Mouse (Mus musculus) forebrain, embryonic 14.5 days (tissue): Measurements from ENCODE around the gene Gabarap. TPM values are rescaled to one million over a fixed set of nuclear protein-coding genes. Genes with fewer than 3 reads are reported as not detected.
A peak's percentile ranks its signal among the peaks of the same experiment; 100 is the strongest.
"Not testable (repeated sequence)": the region's sequence is repeated elsewhere in the genome, so short reads cannot be mapped to it uniquely, and the experiment has no call there.

Source experiments
- ATAC-seq: fragments of 200-750 bp; cut with Nextera tagmentation; 2 replicates; pipeline ENCODE4 v1.8.0; 2017; ENCODE audit warnings: mild to moderate bottlenecking, moderate library complexity
- DNase-seq: peaks from one replicate; pipeline ENCODE4 v3.0.0-alpha.2; 2015; ENCODE audit warnings: low spot score
- H3K27ac ChIP-seq: fragments of 300-500 bp; sonication (generic); 2 replicates; pipeline ENCODE4 v1.5.1; 2014; ENCODE audit warnings: low read depth, mild to moderate bottlenecking, control low read depth, low read length, moderate library complexity
- H3K27me3 ChIP-seq: fragments of 300-500 bp; sonication (generic); replicated peaks from 2 replicates; pipeline ENCODE4 v1.6.1; 2014; ENCODE audit warnings: low read length, control low read depth, mixed read lengths; ENCODE audit not compliant: control insufficient read depth, insufficient read depth
- H3K36me3 ChIP-seq: fragments of 300-500 bp; sonication (generic); 2 replicates; pipeline ENCODE4 v1.6.1; 2014; ENCODE audit warnings: low read length, control low read depth; ENCODE audit not compliant: control insufficient read depth, insufficient read depth
- H3K4me1 ChIP-seq: fragments of 300-500 bp; sonication (generic); 2 replicates; pipeline ENCODE4 v1.6.1; 2014; ENCODE audit warnings: antibody characterized with exemption, low read length, control low read depth; ENCODE audit not compliant: control insufficient read depth, insufficient read depth
- H3K4me2 ChIP-seq: fragments of 300-500 bp; sonication (generic); 2 replicates; pipeline ENCODE4 v1.6.1; 2014; ENCODE audit warnings: mild to moderate bottlenecking, control low read depth, low read length
- H3K4me3 ChIP-seq: fragments of 300-500 bp; sonication (generic); 2 replicates; pipeline ENCODE4 v1.5.1; 2014; ENCODE audit warnings: low read depth, low read length, control low read depth
- H3K9ac ChIP-seq: fragments of 300-500 bp; sonication (generic); 2 replicates; pipeline ENCODE4 v1.6.1; 2014; ENCODE audit warnings: mild to moderate bottlenecking, low read length, control low read depth, moderate library complexity
- H3K9me3 ChIP-seq: fragments of 300-500 bp; sonication (generic); replicated peaks from 2 replicates; pipeline ENCODE4 v1.6.1; 2016; ENCODE audit warnings: low read length, control low read depth, mixed read lengths; ENCODE audit not compliant: control insufficient read depth
- WGBS: fragments of 180-500 bp; shearing (Covaris S2); extraction: QIAGEN DNeasy Blood & Tissue Kit; methylation state at CpG from one replicate; pipeline ENCODE4 v1.1.7; 2014; 5-methylcytosine and 5-hydroxymethylcytosine counted together
- polyA plus RNA-seq: library from polyadenylated mRNA; unstranded; fragments of >200 nt; fragmentation: Nextera tagmentation; extraction: Ambion mirVana; gene quantifications from 2 replicates; pipeline ENCODE4 v1.2.1, GENCODE M21; 2014

Gene Gabarap
- polyA plus RNA-seq, 1 experiment from 2014 or later = 779 TPM

DNA sequence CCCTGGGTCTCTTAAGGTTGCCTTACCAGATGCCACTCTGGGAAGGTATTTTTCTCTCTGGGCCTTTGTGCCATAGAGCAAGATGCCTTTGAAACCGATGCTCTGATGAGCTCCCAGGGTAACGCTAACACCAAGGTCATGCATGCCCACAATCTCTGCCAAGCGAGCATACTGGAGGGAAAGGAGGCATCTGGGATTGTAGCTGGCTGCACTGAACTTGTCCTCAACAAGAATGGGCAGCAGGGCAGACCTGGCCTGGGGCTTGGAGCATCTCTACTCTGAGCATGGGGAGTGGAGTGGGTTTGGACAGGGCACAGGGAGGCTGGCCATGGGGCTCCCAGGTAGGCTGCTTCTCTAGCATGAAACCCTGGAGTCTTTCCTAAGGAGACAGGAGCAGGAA, 22.5 kb downstream of the Gabarap start:
- no peak for ATAC-seq
- Histone ChIP-seq H3K36me3 (peaks cover 57% of the 10 kb centered on the region), H3K4me1 (peaks cover 11% of the 10 kb centered on the region), H3K9me3 (no peaks in the 10 kb centered on the region), H3K27me3 (no peaks in the 10 kb centered on the region), H3K9ac (no peak overlapping the region), H3K4me3 (no peak overlapping the region), H3K27ac (no peak overlapping the region), H3K4me2 (no peak overlapping the region)
- no peak for DNase-seq
- 80% methylated on average over 3 of the region's 3 CpGs for WGBS

DNA sequence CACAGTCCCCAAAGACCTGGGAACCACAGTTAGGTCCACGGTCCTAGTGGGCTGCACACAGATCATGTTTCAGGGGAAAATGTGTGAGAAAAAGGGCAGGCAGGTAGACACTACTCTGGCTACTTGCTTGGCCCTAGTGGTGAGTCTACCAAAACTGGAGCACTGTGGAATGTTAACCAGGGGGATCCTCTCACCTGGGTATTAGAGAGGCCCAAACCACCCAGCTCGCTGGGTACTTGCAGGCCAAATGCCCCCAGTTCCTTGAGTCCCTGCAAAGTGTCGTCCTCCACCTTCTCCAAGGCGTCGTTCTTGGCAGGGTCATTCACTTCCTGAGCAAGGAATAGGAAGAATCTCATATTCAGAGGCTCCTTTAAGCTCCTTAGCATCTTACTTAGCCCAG, 23.1 kb downstream of the Gabarap start:
- H3K4me3 ChIP-seq = no peak overlapping the region
- H3K27me3 ChIP-seq = no peaks in the 10 kb centered on the region
- H3K9ac ChIP-seq = no peak overlapping the region
- no peak overlapping the region for H3K27ac ChIP-seq
- ATAC-seq (no peak), DNase-seq (no peak)
- H3K4me1 ChIP-seq = peaks cover 12% of the 10 kb centered on the region
- 65% methylated on average over 5 of the region's 5 CpGs for WGBS
- no peaks in the 10 kb centered on the region for H3K9me3 ChIP-seq
- no peak overlapping the region for H3K4me2 ChIP-seq
- peaks cover 50% of the 10 kb centered on the region for H3K36me3 ChIP-seq

DNA sequence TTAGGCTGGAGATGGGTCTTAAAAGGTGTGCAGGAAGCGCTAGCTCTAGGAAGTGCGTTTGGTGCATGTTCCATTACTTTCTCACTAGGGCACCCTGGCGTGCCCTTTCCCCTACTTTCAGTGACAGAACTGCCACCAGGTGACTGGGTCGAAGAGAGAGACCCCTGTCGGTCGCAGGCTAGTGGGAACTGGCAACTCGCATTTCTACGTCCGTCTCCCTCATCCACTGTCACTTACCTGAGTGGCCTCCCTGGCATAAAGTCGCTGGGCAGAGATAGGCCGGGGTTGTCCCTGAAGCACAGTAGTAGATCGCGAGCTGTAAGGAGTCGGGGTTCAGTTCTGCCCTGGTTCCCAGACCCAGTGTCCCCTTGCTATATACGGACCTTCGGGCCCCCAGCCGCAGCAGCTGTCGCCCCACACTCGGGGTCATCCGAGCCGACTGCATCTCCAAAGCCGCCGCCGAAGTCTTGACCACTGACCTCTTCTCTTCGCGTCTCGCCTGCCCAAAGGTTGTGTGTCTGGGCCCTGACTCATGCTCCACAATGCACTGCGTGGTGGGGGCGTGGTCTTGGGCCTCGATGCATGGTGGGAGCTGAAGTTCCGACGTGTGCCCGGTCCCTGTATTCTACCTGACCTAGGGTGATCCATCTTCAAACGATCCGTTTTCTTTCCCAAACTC, 24.1 kb downstream of the Gabarap start, which contains the start of gene Acadvl:
Gene Acadvl (minus strand): TSS at position 532 of the 679 bp plus-strand sequence.
- Histone ChIP-seq H3K27ac (peak within 1 kb of the TSS; percentile 29; the same call in 1 of the 2 replicates), H3K9me3 (no peaks in the 10 kb centered on the region)
- WGBS = under 1% methylated on average over 35 of the region's 35 CpGs

DNA sequence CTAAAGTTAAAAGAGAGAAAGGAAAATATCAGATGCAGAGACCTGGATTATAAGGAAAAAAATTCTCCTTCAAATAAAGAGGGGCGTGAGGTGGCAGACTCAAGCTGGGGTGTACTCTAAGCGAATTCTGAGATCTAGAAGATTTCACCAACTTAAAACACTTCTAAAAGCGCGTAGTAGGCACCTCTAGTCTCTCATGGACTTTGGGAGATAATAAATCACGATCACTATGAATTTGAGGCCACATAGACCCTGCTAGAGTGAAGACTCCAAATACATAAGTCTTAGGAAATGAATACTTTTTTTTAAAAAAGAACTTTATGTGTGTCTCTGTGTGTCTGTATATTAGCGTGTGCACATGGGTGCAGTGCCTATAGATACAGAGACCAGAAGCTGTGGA, 24.7 kb downstream of the Gabarap start:
- 64% methylated on average over 6 of the region's 6 CpGs for WGBS
- H3K9me3 ChIP-seq = no peaks in the 10 kb centered on the region
- no peak for DNase-seq
- H3K4me2 ChIP-seq = peak overlapping the region; percentile 80
- no peak for ATAC-seq
- peak overlapping the region; percentile 45; the same call in 1 of the 2 replicates for H3K4me3 ChIP-seq
- peak overlapping the region; percentile 75 for H3K9ac ChIP-seq
- peaks cover 27% of the 10 kb centered on the region for H3K4me1 ChIP-seq
- H3K36me3 ChIP-seq = peaks cover 34% of the 10 kb centered on the region
- no peaks in the 10 kb centered on the region for H3K27me3 ChIP-seq
- H3K27ac ChIP-seq = no peak overlapping the region

More for the DNA sequence above, 24.1 kb downstream of the Gabarap start, which contains the start of gene Acadvl:
- Histone ChIP-seq H3K27me3 (no peaks in the 10 kb centered on the region), H3K9ac (peak within 1 kb of the TSS; percentile 75), H3K4me3 (peak within 1 kb of the TSS; percentile 45), H3K36me3 (peaks cover 41% of the 10 kb centered on the region), H3K4me1 (peaks cover 22% of the 10 kb centered on the region), H3K4me2 (peak within 1 kb of the TSS; percentile 80)
- peak; percentile 89 for DNase-seq
- ATAC-seq = peak; percentile 81

DNA sequence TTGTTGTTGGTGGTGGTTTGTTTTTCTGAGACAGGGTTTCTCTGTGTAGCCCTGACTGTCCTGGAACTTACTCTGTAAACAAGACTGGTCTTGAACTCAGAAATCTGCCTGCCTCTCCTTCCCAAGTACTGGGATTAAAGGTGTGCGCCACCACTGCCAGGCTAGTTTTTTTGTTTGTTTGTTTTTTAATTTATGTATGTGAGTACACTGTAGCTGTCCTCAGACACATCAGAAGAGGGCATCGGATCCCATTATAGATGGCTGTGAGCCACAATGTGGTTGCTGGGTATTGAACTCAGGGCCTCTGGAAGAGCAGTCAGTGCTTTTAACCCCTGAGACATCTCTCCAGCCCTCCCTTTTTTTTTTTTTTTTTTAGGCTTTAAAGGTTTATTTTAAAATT, 25.2 kb downstream of the Gabarap start:
- not testable (repeated sequence) for H3K4me3 ChIP-seq, H3K27me3 ChIP-seq, H3K9me3 ChIP-seq, ATAC-seq, H3K9ac ChIP-seq, H3K4me2 ChIP-seq, H3K27ac ChIP-seq, DNase-seq
- WGBS = 76% methylated on average over 2 of the region's 2 CpGs
- peaks cover 29% of the 10 kb centered on the region for H3K36me3 ChIP-seq
- peaks cover 27% of the 10 kb centered on the region for H3K4me1 ChIP-seq

DNA sequence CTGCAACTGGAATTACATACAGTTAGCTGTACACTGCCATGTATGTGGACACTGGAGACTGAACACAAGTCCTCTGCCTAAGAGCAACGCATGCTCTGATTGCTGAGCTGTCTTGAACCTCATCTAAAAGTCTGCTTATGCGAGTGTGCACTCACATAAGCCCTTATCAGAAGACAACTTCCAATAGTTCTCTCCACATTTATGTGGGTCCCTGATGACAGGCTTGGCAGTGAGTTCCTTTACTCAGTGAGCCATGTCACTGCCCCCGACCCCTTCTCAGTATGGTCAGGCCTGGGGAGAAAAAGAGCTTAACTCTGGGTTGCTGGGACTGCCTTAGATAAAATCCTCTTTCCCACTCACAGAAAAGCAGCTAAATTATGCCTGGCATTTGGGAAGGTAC, 25.7 kb downstream of the Gabarap start, which contains the start of gene Dlg4:
Gene Dlg4 (plus strand): TSS at position 274 of the 400 bp plus-strand sequence.
- peaks cover 24% of the 10 kb centered on the region for H3K36me3 ChIP-seq
- DNase-seq = no peak
- H3K27me3 ChIP-seq = no peaks in the 10 kb centered on the region
- ATAC-seq = no peak
- H3K9ac ChIP-seq = peak within 1 kb of the TSS; percentile 94
- peaks cover 27% of the 10 kb centered on the region for H3K4me1 ChIP-seq
- H3K27ac ChIP-seq = peak within 1 kb of the TSS; percentile 90; the same call in 1 of the 2 replicates
- no peaks in the 10 kb centered on the region for H3K9me3 ChIP-seq
- peak within 1 kb of the TSS; percentile 79 for H3K4me2 ChIP-seq
- WGBS = 63% methylated on average over 3 of the region's 3 CpGs
- H3K4me3 ChIP-seq = peak within 1 kb of the TSS; percentile 66

DNA sequence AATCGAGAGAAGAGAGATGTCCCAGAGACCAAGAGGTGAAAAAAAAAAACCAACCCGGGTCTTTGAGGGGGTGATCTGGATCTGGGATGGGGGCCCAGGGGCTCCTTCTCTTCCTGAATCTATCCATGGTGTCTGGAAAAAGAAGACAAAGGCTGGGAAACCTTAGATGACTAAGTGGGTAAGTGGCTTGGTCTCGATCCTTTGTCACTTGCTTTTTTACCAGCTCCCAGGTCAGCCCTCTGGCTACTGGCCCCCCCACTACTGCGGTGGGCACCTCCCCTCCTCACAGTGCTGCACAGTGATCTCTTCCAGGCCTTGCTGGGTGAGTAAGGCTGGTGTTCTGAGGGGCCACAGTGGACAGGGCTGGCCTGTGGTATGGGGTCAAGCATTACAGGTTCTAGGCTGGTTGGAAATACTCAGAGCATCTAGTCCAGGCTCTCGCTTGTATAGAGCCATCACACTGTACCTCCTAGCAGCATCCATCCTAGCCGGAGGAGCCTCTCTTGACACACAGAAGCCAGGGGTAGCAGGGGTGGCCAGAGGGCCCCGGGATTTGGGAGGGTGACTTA, 26.3 kb downstream of the Gabarap start:
- H3K4me3 ChIP-seq = peak overlapping the region; percentile 66; the same call in 1 of the 2 replicates
- peak overlapping the region; percentile 79 for H3K4me2 ChIP-seq
- DNase-seq (no peak), ATAC-seq (no peak)
- no peaks in the 10 kb centered on the region for H3K9me3 ChIP-seq
- WGBS = 35% methylated on average over 7 of the region's 7 CpGs
- H3K27me3 ChIP-seq = no peaks in the 10 kb centered on the region
- H3K36me3 ChIP-seq = peaks cover 18% of the 10 kb centered on the region
- H3K27ac ChIP-seq = peak overlapping the region; percentile 90; the same call in 1 of the 2 replicates
- peak overlapping the region; percentile 94 for H3K9ac ChIP-seq
- peaks cover 31% of the 10 kb centered on the region for H3K4me1 ChIP-seq

DNA sequence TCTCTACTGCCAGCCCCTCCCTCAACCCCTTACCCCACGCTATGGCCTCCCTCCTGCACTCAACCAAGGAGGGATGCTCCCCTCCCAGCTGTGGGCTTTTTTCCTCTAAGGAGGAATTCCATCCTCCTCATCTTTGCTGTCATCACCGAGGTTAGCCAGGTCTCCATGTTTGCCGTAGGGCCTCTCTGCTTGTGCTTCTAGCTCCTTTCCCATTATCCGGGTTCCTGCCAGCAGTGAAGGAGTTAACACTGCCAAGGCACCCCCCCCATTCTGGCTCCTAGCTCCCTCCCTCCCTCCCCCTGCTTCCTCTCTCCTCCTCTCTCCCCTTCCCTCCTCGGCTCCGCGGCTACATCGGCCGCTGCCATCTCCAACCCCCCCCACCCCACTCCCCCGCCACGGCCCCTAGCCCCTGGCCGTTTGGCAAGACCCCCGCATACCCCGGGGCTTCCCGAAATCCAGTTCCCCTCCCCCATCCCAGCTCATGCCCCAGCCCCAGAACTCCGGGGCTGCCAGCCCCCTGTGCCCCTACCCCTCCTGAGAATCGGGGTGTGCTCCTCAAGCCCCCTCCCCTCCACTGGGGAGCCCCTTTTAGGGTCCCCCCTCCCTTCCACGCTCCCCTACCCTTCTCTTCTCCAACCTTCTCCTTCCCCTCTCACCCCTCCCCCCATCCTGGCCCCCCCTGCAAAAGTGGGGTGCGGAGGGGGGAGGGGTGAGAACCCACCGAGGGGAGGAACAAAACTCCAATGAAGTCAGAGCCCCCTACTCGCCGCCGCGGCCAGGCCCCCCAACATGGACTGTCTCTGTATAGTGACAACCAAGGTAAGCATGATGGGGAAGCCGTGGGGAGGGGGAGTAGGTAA, 27.4 kb downstream of the Gabarap start:
- Histone ChIP-seq H3K9ac (peak overlapping the region; percentile 94), H3K27ac (peak overlapping the region; percentile 90), H3K36me3 (peaks cover 9% of the 10 kb centered on the region), H3K4me2 (peak overlapping the region; percentile 79), H3K27me3 (no peaks in the 10 kb centered on the region), H3K4me3 (peak overlapping the region; percentile 66), H3K9me3 (no peaks in the 10 kb centered on the region), H3K4me1 (peaks cover 40% of the 10 kb centered on the region)
- under 1% methylated on average over 23 of the region's 25 CpGs for WGBS
- DNase-seq (peak; percentile 94), ATAC-seq (no peak)
